Mouse (Mus musculus) kidney, embryonic 16.5 days (tissue): ENCODE data around the gene Cacna1f. TPM values are rescaled to one million over a fixed set of nuclear protein-coding genes. Genes with fewer than 3 reads are reported as not detected.
A peak's percentile ranks its signal among the peaks of the same experiment; 100 is the strongest.

ENCODE experiments used
- ATAC-seq: fragments of 200-750 bp; cut with Nextera tagmentation; 2 replicates; pipeline ENCODE4 v1.8.0; 2017; ENCODE audit warnings: moderate TSS enrichment; ENCODE audit not compliant: low FRiP score, low TSS enrichment
- H3K27ac ChIP-seq: fragments of 300-500 bp; sonication (generic); 2 replicates; pipeline ENCODE4 v1.5.1; 2014; ENCODE audit warnings: low read length
- H3K27me3 ChIP-seq: fragments of 300-500 bp; sonication (generic); 2 replicates; pipeline ENCODE4 v1.6.1; 2014; ENCODE audit warnings: low read length, control low read depth, mixed read lengths; ENCODE audit not compliant: insufficient read depth
- H3K36me3 ChIP-seq: fragments of 300-500 bp; sonication (generic); 2 replicates; pipeline ENCODE4 v1.6.1; 2014; ENCODE audit warnings: low read length, control low read depth, mixed read lengths; ENCODE audit not compliant: insufficient read depth
- H3K4me1 ChIP-seq: fragments of 300-500 bp; sonication (generic); 2 replicates; pipeline ENCODE4 v1.6.1; 2014; ENCODE audit warnings: low read length, control low read depth, mixed read lengths; ENCODE audit not compliant: insufficient read depth
- H3K4me2 ChIP-seq: fragments of 300-500 bp; sonication (generic); replicated peaks from 2 replicates; pipeline ENCODE4 v1.6.1; 2014; ENCODE audit warnings: low read depth, low read length
- H3K4me3 ChIP-seq: fragments of 300-500 bp; sonication (generic); 2 replicates; pipeline ENCODE4 v1.5.1; 2014; ENCODE audit warnings: mild to moderate bottlenecking, low read length
- H3K9ac ChIP-seq: fragments of 300-500 bp; sonication (generic); replicated peaks from 2 replicates; pipeline ENCODE4 v1.6.1; 2014; ENCODE audit warnings: low read length
- H3K9me3 ChIP-seq: fragments of 300-500 bp; sonication (generic); 2 replicates; pipeline ENCODE4 v1.6.1; 2016; ENCODE audit warnings: low read length, control low read depth
- WGBS: fragments of 180-500 bp; shearing (Covaris S2); extraction: QIAGEN DNeasy Blood & Tissue Kit; methylation state at CpG from one replicate; pipeline ENCODE4 v1.1.7; 2014; 5-methylcytosine and 5-hydroxymethylcytosine counted together
- polyA plus RNA-seq: library from polyadenylated mRNA; unstranded; fragments of >200 nt; fragmentation: Nextera tagmentation; extraction: Ambion mirVana; gene quantifications from 2 replicates; pipeline ENCODE4 v1.2.1, GENCODE M21; 2015

Gene Cacna1f
- polyA plus RNA-seq, 1 experiment from 2014 or later, result 0.09 TPM

- peak overlapping the region; percentile 56 for H3K4me2 ChIP-seq
- H3K4me1 ChIP-seq, result peaks cover 9% of the 10 kb centered on the region
- peak; percentile 86 for ATAC-seq
- H3K27me3 ChIP-seq, result no peaks in the 10 kb centered on the region
- H3K36me3 ChIP-seq, result no peaks in the 10 kb centered on the region
- WGBS, result 21% methylated on average over 15 of the region's 15 CpGs
- H3K4me3 ChIP-seq, result peak overlapping the region; percentile 56
- peak overlapping the region; percentile 91 for H3K27ac ChIP-seq
- peak overlapping the region; percentile 75 for H3K9ac ChIP-seq
- H3K9me3 ChIP-seq, result no peaks in the 10 kb centered on the region
Measured at GRCm38 (mm10) chrX:7658031-7658784, 51.3 kb downstream of the Cacna1f start.

- ATAC-seq, result peak; percentile 49
- H3K27me3 ChIP-seq, result no peaks in the 10 kb centered on the region
- peaks cover 9% of the 10 kb centered on the region for H3K4me1 ChIP-seq
- peak overlapping the region; percentile 56 for H3K4me2 ChIP-seq
- 42% methylated on average over 11 of the region's 11 CpGs for WGBS
- H3K27ac ChIP-seq, result peak overlapping the region; percentile 91
- H3K9ac ChIP-seq, result 0 out of 2 replicates have a peak overlapping the region, but pooled peaks have one; percentile 31
- H3K4me3 ChIP-seq, result peak overlapping the region; percentile 56
- no peaks in the 10 kb centered on the region for H3K9me3 ChIP-seq
- no peaks in the 10 kb centered on the region for H3K36me3 ChIP-seq
Measured at GRCm38 (mm10) chrX:7658785-7659589, 52.1 kb downstream of the Cacna1f start.

- Histone ChIP-seq H3K9me3 (no peaks in the 10 kb centered on the region), H3K4me1 (peaks cover 9% of the 10 kb centered on the region), H3K27ac (no peak overlapping the region), H3K9ac (no peak overlapping the region), H3K36me3 (peaks cover 7% of the 10 kb centered on the region; the same call in 1 of the 2 replicates), H3K4me3 (no peak overlapping the region), H3K27me3 (no peaks in the 10 kb centered on the region), H3K4me2 (no peak overlapping the region)
- WGBS, result 79% methylated on average over 4 of the region's 4 CpGs
- ATAC-seq, result no peak
Measured at GRCm38 (mm10) chrX:7661086-7661485, 54.2 kb downstream of the Cacna1f start.

- H3K36me3 ChIP-seq, result peaks cover 17% of the 10 kb centered on the region; the same call in 1 of the 2 replicates
- no peak overlapping the region for H3K4me3 ChIP-seq
- H3K9me3 ChIP-seq, result no peaks in the 10 kb centered on the region
- no peak overlapping the region for H3K4me2 ChIP-seq
- WGBS, result 81% methylated on average over 3 of the region's 3 CpGs
- peak overlapping the region; percentile 65 for H3K27ac ChIP-seq
- H3K9ac ChIP-seq, result no peak overlapping the region
- no peaks in the 10 kb centered on the region for H3K27me3 ChIP-seq
- H3K4me1 ChIP-seq, result peaks cover 9% of the 10 kb centered on the region
- no peak for ATAC-seq
Measured at GRCm38 (mm10) chrX:7662936-7663335, 56.1 kb downstream of the Cacna1f start.

- Histone ChIP-seq H3K27ac (no peak overlapping the region), H3K4me3 (no peak overlapping the region), H3K27me3 (no peaks in the 10 kb centered on the region), H3K4me1 (no peaks in the 10 kb centered on the region), H3K9me3 (no peaks in the 10 kb centered on the region), H3K9ac (no peak overlapping the region), H3K4me2 (no peak overlapping the region), H3K36me3 (peaks cover 21% of the 10 kb centered on the region)
- 90% methylated on average over 11 of the region's 11 CpGs for WGBS
- no peak for ATAC-seq
Measured at GRCm38 (mm10) chrX:7664791-7665190, 57.9 kb downstream of the Cacna1f start.

GRCm38 (mm10) chrX:7665739-7666502, 59.0 kb downstream of the Cacna1f start:
- Histone ChIP-seq H3K27me3 (no peaks in the 10 kb centered on the region), H3K36me3 (peaks cover 21% of the 10 kb centered on the region), H3K4me2 (no peak overlapping the region), H3K4me1 (no peaks in the 10 kb centered on the region), H3K9me3 (no peaks in the 10 kb centered on the region), H3K4me3 (no peak overlapping the region), H3K27ac (no peak overlapping the region), H3K9ac (no peak overlapping the region)
- no peak for ATAC-seq
- WGBS, result 75% methylated on average over 21 of the region's 21 CpGs

GRCm38 (mm10) chrX:7670390-7670881, 63.6 kb downstream of the Cacna1f start:
- Histone ChIP-seq H3K27me3 (no peaks in the 10 kb centered on the region), H3K9me3 (no peaks in the 10 kb centered on the region), H3K36me3 (peaks cover 14% of the 10 kb centered on the region), H3K4me1 (peaks cover 12% of the 10 kb centered on the region), H3K4me3 (peak overlapping the region; percentile 58), H3K9ac (peak overlapping the region; percentile 65), H3K27ac (peak overlapping the region; percentile 78), H3K4me2 (peak overlapping the region; percentile 53)
- WGBS, result 20% methylated on average over 18 of the region's 19 CpGs
- peak; percentile 72 for ATAC-seq

- Histone ChIP-seq H3K4me3 (peak within 1 kb of the TSS; percentile 58), H3K4me1 (peaks cover 12% of the 10 kb centered on the region), H3K9me3 (no peaks in the 10 kb centered on the region), H3K9ac (peak within 1 kb of the TSS; percentile 65), H3K4me2 (peak within 1 kb of the TSS; percentile 53), H3K27ac (peak within 1 kb of the TSS; percentile 78), H3K36me3 (peaks cover 14% of the 10 kb centered on the region), H3K27me3 (no peaks in the 10 kb centered on the region)
- ATAC-seq, result peak; percentile 58
- WGBS, result 27% methylated on average over 36 of the region's 36 CpGs
Measured at GRCm38 (mm10) chrX:7670921-7671623, 64.2 kb downstream of the Cacna1f start, which contains the start of gene Plp2. TSS of gene Plp2 (minus strand) at chrX:7671390.

- no peak for ATAC-seq
- peaks cover 12% of the 10 kb centered on the region for H3K4me1 ChIP-seq
- peaks cover 5% of the 10 kb centered on the region; the same call in 1 of the 2 replicates for H3K36me3 ChIP-seq
- no peaks in the 10 kb centered on the region for H3K9me3 ChIP-seq
- no peaks in the 10 kb centered on the region for H3K27me3 ChIP-seq
- no peak overlapping the region for H3K9ac ChIP-seq
- no peak overlapping the region for H3K4me3 ChIP-seq
- 34% methylated on average over 6 of the region's 6 CpGs for WGBS
- H3K4me2 ChIP-seq, result no peak overlapping the region
- no peak overlapping the region; the same call in 1 of the 2 replicates for H3K27ac ChIP-seq
Measured at GRCm38 (mm10) chrX:7672739-7673138, 65.9 kb downstream of the Cacna1f start.
